Mouse (Mus musculus) liver, postnatal 0 days (tissue): ENCODE results near the gene Cldnd2.

ENCODE experiments used
- CTCF ChIP-seq: sonication (generic); IDR thresholded peaks from 2 replicates; pipeline ENCODE4 v1.5.1; 2016; ENCODE audit warnings: antibody characterized with exemption, low read depth
- EP300 ChIP-seq: IDR thresholded peaks from 2 replicates; pipeline ENCODE4 v1.6.1; 2016; ENCODE audit warnings: antibody characterized with exemption, low read depth, mild to moderate bottlenecking

GRCm38 (mm10) chr7:43392349-43393121 lies 48.0 kb upstream of the Cldnd2 start:
- TF ChIP-seq CTCF (no peak), EP300 (no peak)
